Mouse (Mus musculus) kidney, embryonic 15.5 days (tissue): ENCODE results near the gene Gnao1. TPM values are rescaled to one million over a fixed set of nuclear protein-coding genes. Genes with fewer than 3 reads are reported as not detected.

Experiments used
- ATAC-seq: fragments of 200-750 bp; cut with Nextera tagmentation; replicated peaks from 2 replicates; pipeline ENCODE4 v1.8.0; 2017; ENCODE audit warnings: moderate TSS enrichment; ENCODE audit not compliant: low FRiP score
- H3K27ac ChIP-seq: fragments of 300-500 bp; sonication (generic); 2 replicates; pipeline ENCODE4 v1.5.1; 2015; ENCODE audit warnings: mild to moderate bottlenecking, inconsistent platforms
- H3K27me3 ChIP-seq: fragments of 300-500 bp; sonication (generic); 2 replicates; pipeline ENCODE4 v1.6.1; 2015; ENCODE audit warnings: inconsistent platforms
- H3K36me3 ChIP-seq: fragments of 300-500 bp; sonication (generic); 2 replicates; pipeline ENCODE4 v1.6.1; 2015; ENCODE audit warnings: inconsistent platforms
- H3K4me1 ChIP-seq: fragments of 300-500 bp; sonication (generic); 2 replicates; pipeline ENCODE4 v1.6.1; 2015; ENCODE audit warnings: inconsistent platforms
- H3K4me2 ChIP-seq: fragments of 300-500 bp; sonication (generic); 2 replicates; pipeline ENCODE4 v1.6.1; 2015; ENCODE audit warnings: moderate library complexity, mild to moderate bottlenecking, inconsistent platforms
- H3K4me3 ChIP-seq: fragments of 300-500 bp; sonication (generic); replicated peaks from 2 replicates; pipeline ENCODE4 v1.5.1; 2015; ENCODE audit warnings: mild to moderate bottlenecking, inconsistent platforms
- H3K9ac ChIP-seq: fragments of 300-500 bp; sonication (generic); 2 replicates; pipeline ENCODE4 v1.6.1; 2015; ENCODE audit warnings: mild to moderate bottlenecking, inconsistent platforms
- H3K9me3 ChIP-seq: fragments of 300-500 bp; sonication (generic); replicated peaks from 2 replicates; pipeline ENCODE4 v1.6.1; 2016; ENCODE audit warnings: inconsistent platforms
- WGBS: fragments of 180-500 bp; shearing (Covaris S2); methylation state at CpG from one replicate; pipeline ENCODE4 v1.1.7; 2015; ENCODE audit warnings: mixed read lengths; 5-methylcytosine and 5-hydroxymethylcytosine counted together
- polyA plus RNA-seq: library from polyadenylated mRNA; unstranded; fragments of >200 nt; fragmentation: Nextera tagmentation; extraction: Ambion mirVana; gene quantifications from 2 replicates; pipeline ENCODE4 v1.2.1, GENCODE M21; 2015

The Gnao1 gene
- polyA plus RNA-seq, 1 experiment from 2014 or later, result 6.0 TPM

- 0 out of 2 replicates have a peak, but pooled peaks cover 5% of the 10 kb centered on the region for H3K4me1 ChIP-seq
- no peaks in the 10 kb centered on the region for H3K9me3 ChIP-seq
- H3K4me3 ChIP-seq, result no peak overlapping the region
- no peak overlapping the region for H3K9ac ChIP-seq
- no peak overlapping the region for H3K4me2 ChIP-seq
- WGBS, result 81% methylated on average over 4 of the region's 4 CpGs
- H3K36me3 ChIP-seq, result no peaks in the 10 kb centered on the region
- ATAC-seq, result no peak
- no peak overlapping the region for H3K27ac ChIP-seq
- no peaks in the 10 kb centered on the region for H3K27me3 ChIP-seq
Observed at GRCm38 (mm10) chr8:93819929-93820328, 10.2 kb downstream of the Gnao1 start.

- Histone ChIP-seq H3K9ac (no peak overlapping the region), H3K4me3 (no peak overlapping the region), H3K9me3 (no peaks in the 10 kb centered on the region), H3K36me3 (no peaks in the 10 kb centered on the region), H3K27ac (no peak overlapping the region), H3K4me2 (no peak overlapping the region), H3K4me1 (0 out of 2 replicates have a peak, but pooled peaks cover 5% of the 10 kb centered on the region), H3K27me3 (no peaks in the 10 kb centered on the region)
- 89% methylated on average over 7 of the region's 7 CpGs for WGBS
- ATAC-seq, result no peak
Observed at GRCm38 (mm10) chr8:93821327-93821726, 11.6 kb downstream of the Gnao1 start.

GRCm38 (mm10) chr8:93825317-93825716 lies 15.6 kb downstream of the Gnao1 start:
- peaks cover 8% of the 10 kb centered on the region; the same call in 1 of the 2 replicates for H3K4me1 ChIP-seq
- no peaks in the 10 kb centered on the region for H3K36me3 ChIP-seq
- no peaks in the 10 kb centered on the region for H3K27me3 ChIP-seq
- no peak overlapping the region for H3K9ac ChIP-seq
- H3K4me2 ChIP-seq, result no peak overlapping the region
- no peak overlapping the region for H3K4me3 ChIP-seq
- no peaks in the 10 kb centered on the region for H3K9me3 ChIP-seq
- WGBS, result 44% methylated on average over 4 of the region's 4 CpGs
- ATAC-seq, result no peak
- no peak overlapping the region for H3K27ac ChIP-seq

- peaks cover 13% of the 10 kb centered on the region; the same call in 1 of the 2 replicates for H3K4me1 ChIP-seq
- no peaks in the 10 kb centered on the region for H3K36me3 ChIP-seq
- 32% methylated on average over 3 of the region's 3 CpGs for WGBS
Observed at GRCm38 (mm10) chr8:93830626-93831025, 20.9 kb downstream of the Gnao1 start.

GRCm38 (mm10) chr8:93835771-93836170 lies 26.0 kb downstream of the Gnao1 start:
- peaks cover 10% of the 10 kb centered on the region for H3K4me1 ChIP-seq
- H3K27me3 ChIP-seq, result 0 out of 2 replicates have a peak, but pooled peaks cover 3% of the 10 kb centered on the region
- ATAC-seq, result no peak
- no peak overlapping the region for H3K9ac ChIP-seq
- 80% methylated on average over 5 of the region's 5 CpGs for WGBS
- no peak overlapping the region for H3K4me3 ChIP-seq
- no peaks in the 10 kb centered on the region for H3K36me3 ChIP-seq
- H3K4me2 ChIP-seq, result no peak overlapping the region
- no peak overlapping the region for H3K27ac ChIP-seq
- H3K9me3 ChIP-seq, result no peaks in the 10 kb centered on the region

More at GRCm38 (mm10) chr8:93830626-93831025, 20.9 kb downstream of the Gnao1 start:
- Histone ChIP-seq H3K4me2 (no peak overlapping the region), H3K9ac (no peak overlapping the region), H3K27me3 (0 out of 2 replicates have a peak, but pooled peaks cover 3% of the 10 kb centered on the region), H3K27ac (no peak overlapping the region), H3K9me3 (no peaks in the 10 kb centered on the region), H3K4me3 (no peak overlapping the region)
- ATAC-seq, result no peak; the same call in 1 of the 2 replicates

- no peaks in the 10 kb centered on the region for H3K27me3 ChIP-seq
- no peak overlapping the region for H3K4me2 ChIP-seq
- H3K36me3 ChIP-seq, result no peaks in the 10 kb centered on the region
- H3K4me1 ChIP-seq, result peaks cover 7% of the 10 kb centered on the region
- H3K4me3 ChIP-seq, result no peak overlapping the region
- no peak for ATAC-seq
- no peaks in the 10 kb centered on the region for H3K9me3 ChIP-seq
- no peak overlapping the region for H3K9ac ChIP-seq
- 43% methylated on average over 8 of the region's 8 CpGs for WGBS
- H3K27ac ChIP-seq, result no peak overlapping the region
Observed at GRCm38 (mm10) chr8:93839113-93839512, 29.3 kb downstream of the Gnao1 start.

GRCm38 (mm10) chr8:93840486-93840885 lies 30.7 kb downstream of the Gnao1 start:
- H3K4me3 ChIP-seq, result no peak overlapping the region
- H3K36me3 ChIP-seq, result no peaks in the 10 kb centered on the region
- ATAC-seq, result no peak
- WGBS, result 70% methylated on average over 4 of the region's 4 CpGs
- peaks cover 7% of the 10 kb centered on the region for H3K4me1 ChIP-seq
- no peaks in the 10 kb centered on the region for H3K9me3 ChIP-seq
- H3K4me2 ChIP-seq, result no peak overlapping the region
- H3K27ac ChIP-seq, result no peak overlapping the region
- no peak overlapping the region for H3K9ac ChIP-seq
- H3K27me3 ChIP-seq, result no peaks in the 10 kb centered on the region

GRCm38 (mm10) chr8:93840956-93841752 lies 31.4 kb downstream of the Gnao1 start:
- Histone ChIP-seq H3K36me3 (no peaks in the 10 kb centered on the region), H3K9ac (no peak overlapping the region), H3K4me2 (no peak overlapping the region), H3K27ac (no peak overlapping the region), H3K4me3 (no peak overlapping the region), H3K4me1 (peaks cover 7% of the 10 kb centered on the region), H3K27me3 (no peaks in the 10 kb centered on the region), H3K9me3 (no peaks in the 10 kb centered on the region)
- WGBS, result 43% methylated on average over 10 of the region's 10 CpGs
- no peak; the same call in 1 of the 2 replicates for ATAC-seq

GRCm38 (mm10) chr8:93842574-93842973 lies 32.8 kb downstream of the Gnao1 start:
- no peak for ATAC-seq

GRCm38 (mm10) chr8:93843858-93844502 lies 34.2 kb downstream of the Gnao1 start:
- 47% methylated on average over 12 of the region's 12 CpGs for WGBS

More at GRCm38 (mm10) chr8:93842574-93842973, 32.8 kb downstream of the Gnao1 start:
- peaks cover 7% of the 10 kb centered on the region for H3K4me1 ChIP-seq
- no peaks in the 10 kb centered on the region for H3K9me3 ChIP-seq
- 89% methylated on average over 4 of the region's 4 CpGs for WGBS
- no peaks in the 10 kb centered on the region for H3K36me3 ChIP-seq
- H3K27me3 ChIP-seq, result no peaks in the 10 kb centered on the region
- no peak overlapping the region for H3K4me3 ChIP-seq
- no peak overlapping the region for H3K4me2 ChIP-seq
- H3K27ac ChIP-seq, result no peak overlapping the region
- H3K9ac ChIP-seq, result no peak overlapping the region

GRCm38 (mm10) chr8:93845186-93845585 lies 35.4 kb downstream of the Gnao1 start:
- no peaks in the 10 kb centered on the region for H3K9me3 ChIP-seq
- H3K27ac ChIP-seq, result no peak overlapping the region
- no peak overlapping the region for H3K4me3 ChIP-seq
- no peak overlapping the region for H3K4me2 ChIP-seq
- no peaks in the 10 kb centered on the region for H3K27me3 ChIP-seq
- H3K4me1 ChIP-seq, result peaks cover 7% of the 10 kb centered on the region
- no peak for ATAC-seq
- H3K9ac ChIP-seq, result no peak overlapping the region
- 88% methylated on average over 1 of the region's 1 CpGs for WGBS
- H3K36me3 ChIP-seq, result no peaks in the 10 kb centered on the region

More at GRCm38 (mm10) chr8:93843858-93844502, 34.2 kb downstream of the Gnao1 start:
- H3K36me3 ChIP-seq, result no peaks in the 10 kb centered on the region
- H3K4me3 ChIP-seq, result no peak overlapping the region
- H3K27ac ChIP-seq, result no peak overlapping the region
- H3K9me3 ChIP-seq, result no peaks in the 10 kb centered on the region
- H3K4me1 ChIP-seq, result peaks cover 7% of the 10 kb centered on the region
- no peaks in the 10 kb centered on the region for H3K27me3 ChIP-seq
- ATAC-seq, result no peak; the same call in 1 of the 2 replicates
- H3K4me2 ChIP-seq, result no peak overlapping the region
- H3K9ac ChIP-seq, result no peak overlapping the region

- 59% methylated on average over 11 of the region's 11 CpGs for WGBS
- ATAC-seq, result no peak
Observed at GRCm38 (mm10) chr8:93852087-93852645, 42.4 kb downstream of the Gnao1 start.

More at GRCm38 (mm10) chr8:93852087-93852645, 42.4 kb downstream of the Gnao1 start:
- Histone ChIP-seq H3K4me2 (no peak overlapping the region), H3K9ac (no peak overlapping the region), H3K4me3 (no peak overlapping the region), H3K27me3 (no peaks in the 10 kb centered on the region), H3K27ac (no peak overlapping the region), H3K9me3 (no peaks in the 10 kb centered on the region), H3K36me3 (no peaks in the 10 kb centered on the region), H3K4me1 (no peaks in the 10 kb centered on the region)
